Mouse (Mus musculus): ENCODE measurements at regions not wholly inside any gene's neighbourhood (a gene's known extent, or its start where the extent isn't known, plus 50 kb on each side); places are given as distances from the start of the nearest gene placed in this dataset.

DNA sequence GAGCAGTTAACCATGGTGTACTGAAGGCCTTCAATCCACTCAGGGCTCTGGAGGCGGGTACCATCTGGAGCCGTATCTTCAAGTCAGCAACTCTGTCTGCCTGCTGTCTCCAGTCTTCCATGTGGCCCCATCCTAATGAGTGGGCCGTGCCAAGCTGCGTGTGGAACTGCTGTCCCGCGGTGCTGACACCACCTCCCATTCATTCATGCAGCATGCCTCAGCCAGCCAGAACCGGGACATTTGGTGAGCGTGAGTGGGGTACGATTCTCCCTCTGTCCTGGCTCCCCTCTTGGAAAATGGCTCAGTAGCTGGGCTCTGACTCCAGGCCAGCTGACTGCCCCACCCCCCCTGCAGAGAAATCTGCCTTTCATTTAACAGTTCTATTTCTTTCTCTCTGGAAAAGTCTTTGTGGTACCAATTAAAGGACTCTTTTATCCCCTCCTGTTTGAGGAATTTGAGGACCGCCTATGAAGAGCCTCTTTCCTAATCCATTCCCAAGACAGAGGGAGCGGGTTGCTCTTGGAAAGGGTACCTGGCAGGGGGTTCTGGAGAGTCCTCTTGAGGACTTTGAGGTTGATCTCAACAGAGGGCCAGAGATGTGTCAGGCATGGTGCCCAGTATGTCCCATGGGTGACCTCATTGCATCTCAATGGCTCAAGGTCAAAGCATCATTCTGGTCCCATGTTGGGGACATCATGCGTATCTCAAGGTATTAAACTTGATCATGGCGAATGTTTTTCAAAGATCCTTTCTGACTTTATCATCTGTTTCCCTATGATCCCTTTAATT lies 55.5 kb upstream of the Brd7 start:
- H3K27ac ChIP-seq (replicated peaks; ENCODE audit: low read depth, low read length), result peak overlapping the region; percentile 55
- no peak overlapping the region for H3K4me2 ChIP-seq (ENCODE audit: low read depth, low read length)
- peaks cover 6% of the 10 kb centered on the region; the same call in 1 of the 2 replicates for H3K9me3 ChIP-seq (ENCODE audit: control insufficient read depth, low read length)
- H3K4me3 ChIP-seq (ENCODE audit: low read depth, low read length), result no peak overlapping the region
- H3K9ac ChIP-seq (ENCODE audit: low read depth, low read length), result no peak overlapping the region
- ATAC-seq (ENCODE audit: low read depth), result peak; percentile 70; the same call in 1 of the 2 replicates
- 0 out of 2 replicates have a peak, but pooled peaks cover 4% of the 10 kb centered on the region for H3K4me1 ChIP-seq (ENCODE audit: control insufficient read depth, insufficient read depth, low read length)
- DNase-seq (ENCODE audit: low spot score), result peak; percentile 70
- H3K27me3 ChIP-seq (replicated peaks; ENCODE audit: control insufficient read depth, insufficient read depth, low read length), result no peaks in the 10 kb centered on the region
- H3K36me3 ChIP-seq (ENCODE audit: control insufficient read depth, insufficient read depth, low read length), result no peaks in the 10 kb centered on the region
- WGBS, result 55% methylated on average over 13 of the region's 13 CpGs

DNA sequence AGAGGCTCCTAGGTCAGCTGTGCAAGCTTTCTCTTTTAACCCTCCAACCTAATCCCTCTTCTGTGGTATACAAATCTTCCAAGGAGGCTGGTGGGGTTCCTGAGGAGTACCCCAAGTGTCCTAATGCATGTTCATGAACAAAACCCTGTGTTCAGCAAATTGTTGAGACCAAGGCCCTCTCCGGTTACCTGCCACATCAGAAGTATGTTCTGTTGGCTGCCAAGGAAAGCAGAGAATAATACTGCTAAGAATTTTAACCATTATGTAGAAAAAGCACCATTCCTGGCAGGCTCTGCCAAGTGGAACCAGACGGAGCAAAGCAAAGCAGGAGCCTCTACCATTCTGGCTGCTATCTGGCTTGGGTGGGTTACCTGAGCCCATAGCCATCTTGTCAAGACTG lies 61.3 kb upstream of the Brd7 start:
- no peaks in the 10 kb centered on the region for H3K36me3 ChIP-seq (ENCODE audit: control insufficient read depth, insufficient read depth, low read length)
- H3K27ac ChIP-seq (replicated peaks; ENCODE audit: low read depth, low read length), result peak overlapping the region; percentile 61
- DNase-seq (ENCODE audit: low spot score) (peak; percentile 78), ATAC-seq (ENCODE audit: low read depth) (peak; percentile 57; the same call in 1 of the 2 replicates)
- H3K4me3 ChIP-seq (ENCODE audit: low read depth, low read length), result no peak overlapping the region
- WGBS, result 49% methylated on average over 2 of the region's 2 CpGs
- H3K4me2 ChIP-seq (ENCODE audit: low read depth, low read length), result no peak overlapping the region
- H3K4me1 ChIP-seq (ENCODE audit: control insufficient read depth, insufficient read depth, low read length), result no peaks in the 10 kb centered on the region; the same call in 1 of the 2 replicates
- no peaks in the 10 kb centered on the region for H3K27me3 ChIP-seq (replicated peaks; ENCODE audit: control insufficient read depth, insufficient read depth, low read length)
- H3K9me3 ChIP-seq (ENCODE audit: control insufficient read depth, low read length), result peaks cover 6% of the 10 kb centered on the region; the same call in 1 of the 2 replicates
- no peak overlapping the region for H3K9ac ChIP-seq (ENCODE audit: low read depth, low read length)

DNA sequence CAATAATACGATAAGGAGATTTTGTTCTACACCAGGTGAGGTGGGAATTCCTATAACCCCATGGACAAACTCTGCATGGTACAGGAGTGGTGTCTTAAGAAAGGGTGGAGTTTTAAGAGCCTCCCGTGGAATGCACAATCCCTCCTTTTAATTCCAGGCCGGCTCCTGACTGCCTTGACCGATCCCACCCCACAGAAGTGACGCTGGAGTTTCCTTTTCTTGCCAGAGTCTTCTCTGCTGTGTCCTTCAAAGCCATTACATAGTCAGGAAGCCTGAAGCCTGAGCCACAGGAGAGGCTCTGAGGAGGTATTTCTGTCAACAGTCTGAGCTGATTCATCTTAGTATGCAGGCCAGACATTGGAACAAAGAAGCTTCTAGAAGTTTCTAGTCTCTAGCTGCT lies 66.6 kb upstream of the Brd7 start:
- Histone ChIP-seq H3K9ac (ENCODE audit: low read depth, low read length) (no peak overlapping the region), H3K4me1 (ENCODE audit: control insufficient read depth, insufficient read depth, low read length) (no peaks in the 10 kb centered on the region; the same call in 1 of the 2 replicates), H3K36me3 (ENCODE audit: control insufficient read depth, insufficient read depth, low read length) (no peaks in the 10 kb centered on the region), H3K4me3 (ENCODE audit: low read depth, low read length) (no peak overlapping the region), H3K27ac (replicated peaks; ENCODE audit: low read depth, low read length) (0 out of 2 replicates have a peak overlapping the region, but pooled peaks have one; percentile 33), H3K4me2 (ENCODE audit: low read depth, low read length) (no peak overlapping the region), H3K27me3 (replicated peaks; ENCODE audit: control insufficient read depth, insufficient read depth, low read length) (no peaks in the 10 kb centered on the region), H3K9me3 (ENCODE audit: control insufficient read depth, low read length) (no peaks in the 10 kb centered on the region)
- whole genome bisulfite sequencing, result 61% methylated on average over 5 of the region's 5 CpGs
- ATAC-seq (ENCODE audit: low read depth), result no peak
- DNase-seq (ENCODE audit: low spot score), result no peak

DNA sequence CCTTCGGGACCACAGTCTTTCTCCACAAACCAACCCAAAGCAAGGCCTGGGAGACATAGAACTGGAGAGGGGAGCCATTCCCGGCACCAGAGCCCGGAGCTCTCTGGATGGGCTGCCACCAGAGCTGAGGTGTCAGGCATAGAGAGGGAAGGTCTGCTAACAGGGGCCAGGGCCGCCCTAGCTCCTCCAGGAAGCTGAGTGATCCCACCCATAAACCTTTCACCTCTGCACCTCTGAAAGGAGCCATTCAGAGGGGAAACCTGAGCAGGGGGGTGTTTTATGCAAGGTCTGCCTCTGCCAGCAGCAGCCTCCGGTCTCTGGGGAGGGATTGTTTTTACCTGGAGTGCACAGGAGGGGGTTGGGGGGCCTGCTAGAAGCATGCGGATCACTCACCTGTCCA lies 69.4 kb upstream of the Brd7 start:
- WGBS, result 52% methylated on average over 6 of the region's 6 CpGs
- DNase-seq (ENCODE audit: low spot score) (peak; percentile 45), ATAC-seq (ENCODE audit: low read depth) (peak; percentile 53; the same call in 1 of the 2 replicates)
- Histone ChIP-seq H3K27me3 (replicated peaks; ENCODE audit: control insufficient read depth, insufficient read depth, low read length) (no peaks in the 10 kb centered on the region), H3K9me3 (ENCODE audit: control insufficient read depth, low read length) (no peaks in the 10 kb centered on the region), H3K4me1 (ENCODE audit: control insufficient read depth, insufficient read depth, low read length) (no peaks in the 10 kb centered on the region), H3K27ac (replicated peaks; ENCODE audit: low read depth, low read length) (no peak overlapping the region), H3K9ac (ENCODE audit: low read depth, low read length) (no peak overlapping the region), H3K4me3 (ENCODE audit: low read depth, low read length) (no peak overlapping the region), H3K36me3 (ENCODE audit: control insufficient read depth, insufficient read depth, low read length) (no peaks in the 10 kb centered on the region), H3K4me2 (ENCODE audit: low read depth, low read length) (no peak overlapping the region)

DNA sequence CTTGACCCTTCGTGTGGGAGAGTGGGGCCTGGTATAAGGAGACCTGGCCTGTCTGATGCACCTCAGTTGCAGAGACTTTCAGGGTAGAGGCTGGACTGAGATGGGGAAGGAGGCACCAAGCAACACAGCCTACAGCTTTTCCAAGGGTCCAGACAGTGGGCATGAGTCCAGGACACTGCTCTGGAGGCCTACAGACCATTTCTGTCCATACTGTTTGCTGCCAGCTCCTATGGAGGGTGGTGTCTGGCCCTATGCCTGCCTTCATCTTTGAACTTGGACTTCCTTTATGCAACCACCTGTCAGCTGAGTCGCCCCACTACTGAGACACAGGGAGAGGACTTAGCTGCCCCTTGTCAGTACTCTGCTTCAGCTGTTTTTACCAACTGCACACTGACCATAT lies 73.7 kb upstream of the Brd7 start:
- DNase-seq (ENCODE audit: low spot score) (no peak), ATAC-seq (ENCODE audit: low read depth) (no peak)
- Histone ChIP-seq H3K4me1 (ENCODE audit: control insufficient read depth, insufficient read depth, low read length) (no peaks in the 10 kb centered on the region), H3K9me3 (ENCODE audit: control insufficient read depth, low read length) (no peaks in the 10 kb centered on the region), H3K27ac (replicated peaks; ENCODE audit: low read depth, low read length) (no peak overlapping the region), H3K4me3 (ENCODE audit: low read depth, low read length) (no peak overlapping the region), H3K36me3 (ENCODE audit: control insufficient read depth, insufficient read depth, low read length) (no peaks in the 10 kb centered on the region), H3K4me2 (ENCODE audit: low read depth, low read length) (no peak overlapping the region), H3K27me3 (replicated peaks; ENCODE audit: control insufficient read depth, insufficient read depth, low read length) (peaks cover 6% of the 10 kb centered on the region; the same call in 1 of the 2 replicates), H3K9ac (ENCODE audit: low read depth, low read length) (no peak overlapping the region)
- WGBS, result 85% methylated on average over 2 of the region's 2 CpGs

DNA sequence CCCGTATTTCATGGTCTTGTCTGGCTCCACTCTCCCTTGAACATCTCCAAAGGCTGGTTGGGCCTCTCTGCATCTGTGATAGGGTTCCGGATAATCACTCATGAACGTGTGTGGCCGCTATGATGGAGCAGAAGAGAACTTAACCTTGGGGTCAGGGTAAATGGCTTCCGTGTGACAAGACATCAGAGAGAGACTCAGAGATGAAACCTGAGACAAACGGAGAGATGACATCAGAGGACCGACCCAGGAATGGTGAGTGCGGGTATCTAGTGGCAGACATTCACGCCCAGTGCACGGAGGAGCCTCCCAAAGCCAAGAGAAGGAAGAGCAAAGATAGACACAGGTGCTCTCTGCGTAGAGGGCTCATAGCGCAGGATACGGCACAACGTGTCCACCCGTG lies 78.2 kb upstream of the Brd7 start:
- no peak overlapping the region for H3K9ac ChIP-seq (ENCODE audit: low read depth, low read length)
- no peaks in the 10 kb centered on the region for H3K36me3 ChIP-seq (ENCODE audit: control insufficient read depth, insufficient read depth, low read length)
- peaks cover 6% of the 10 kb centered on the region; the same call in 1 of the 2 replicates for H3K27me3 ChIP-seq (replicated peaks; ENCODE audit: control insufficient read depth, insufficient read depth, low read length)
- no peak overlapping the region for H3K4me2 ChIP-seq (ENCODE audit: low read depth, low read length)
- 54% methylated on average over 15 of the region's 15 CpGs for WGBS
- DNase-seq (ENCODE audit: low spot score), result no peak
- H3K4me3 ChIP-seq (ENCODE audit: low read depth, low read length), result no peak overlapping the region
- no peak overlapping the region for H3K27ac ChIP-seq (replicated peaks; ENCODE audit: low read depth, low read length)
- ATAC-seq (ENCODE audit: low read depth), result no peak
- no peaks in the 10 kb centered on the region for H3K9me3 ChIP-seq (ENCODE audit: control insufficient read depth, low read length)
- no peaks in the 10 kb centered on the region for H3K4me1 ChIP-seq (ENCODE audit: control insufficient read depth, insufficient read depth, low read length)

DNA sequence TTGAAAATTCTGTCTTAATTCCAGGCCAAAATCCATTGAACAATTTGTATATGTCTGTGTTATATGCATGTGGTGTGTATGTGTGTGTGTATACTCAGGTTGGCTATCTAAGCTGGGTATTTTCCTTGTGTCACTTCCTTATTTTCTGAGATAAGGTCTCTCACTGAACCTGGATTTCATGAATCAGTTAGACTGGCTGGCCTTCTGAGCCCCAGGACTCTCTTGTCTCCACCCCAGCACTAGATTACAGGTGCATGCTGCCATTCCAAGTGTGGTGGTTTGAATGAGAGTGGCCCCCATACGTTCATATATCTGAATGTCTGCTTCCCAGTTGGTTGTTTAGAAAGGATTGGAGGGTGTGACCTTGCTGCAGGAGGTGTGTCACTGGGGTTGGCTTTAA lies 77.8 kb upstream of the Nkd1 start:
- no peaks in the 10 kb centered on the region for H3K36me3 ChIP-seq (ENCODE audit: control insufficient read depth, insufficient read depth, low read length)

DNA sequence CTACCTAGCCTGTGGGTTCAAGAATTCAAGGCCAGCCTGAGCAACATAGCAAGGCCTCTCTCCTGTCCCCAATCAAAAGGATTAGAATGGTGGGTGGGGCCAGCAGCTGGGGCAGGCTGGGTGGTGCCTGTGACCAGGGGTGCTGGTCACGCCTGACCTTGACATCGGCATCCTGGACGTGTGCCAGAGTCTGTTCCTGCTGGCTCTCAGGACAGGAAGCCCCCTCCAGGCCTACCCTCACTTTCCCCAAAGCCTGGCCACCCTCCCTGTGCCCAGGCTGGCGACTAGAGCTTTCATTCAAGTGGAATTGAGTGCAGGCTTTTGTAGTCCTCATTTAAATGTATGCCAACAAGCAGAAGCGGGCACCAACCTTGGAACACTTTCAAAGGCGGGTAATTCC lies 73.7 kb upstream of the Nkd1 start:
- Histone ChIP-seq H3K36me3 (ENCODE audit: control insufficient read depth, insufficient read depth, low read length) (no peaks in the 10 kb centered on the region), H3K4me1 (ENCODE audit: control insufficient read depth, insufficient read depth, low read length) (peaks cover 12% of the 10 kb centered on the region), H3K9me3 (ENCODE audit: control insufficient read depth, low read length) (no peaks in the 10 kb centered on the region), H3K4me2 (ENCODE audit: low read depth, low read length) (no peak overlapping the region), H3K27me3 (replicated peaks; ENCODE audit: control insufficient read depth, insufficient read depth, low read length) (peaks cover 22% of the 10 kb centered on the region), H3K9ac (ENCODE audit: low read depth, low read length) (no peak overlapping the region), H3K4me3 (ENCODE audit: low read depth, low read length) (no peak overlapping the region), H3K27ac (replicated peaks; ENCODE audit: low read depth, low read length) (no peak overlapping the region)
- no peak for ATAC-seq (ENCODE audit: low read depth)
- WGBS, result 45% methylated on average over 6 of the region's 6 CpGs
- no peak for DNase-seq (ENCODE audit: low spot score)

More for the DNA sequence above, 77.8 kb upstream of the Nkd1 start:
- ATAC-seq (ENCODE audit: low read depth) (no peak), DNase-seq (ENCODE audit: low spot score) (no peak)
- H3K4me2 ChIP-seq (ENCODE audit: low read depth, low read length), result no peak overlapping the region
- H3K9ac ChIP-seq (ENCODE audit: low read depth, low read length), result no peak overlapping the region
- no peak overlapping the region for H3K27ac ChIP-seq (replicated peaks; ENCODE audit: low read depth, low read length)
- no peak overlapping the region for H3K4me3 ChIP-seq (ENCODE audit: low read depth, low read length)
- WGBS, result 40% methylated on average over 1 of the region's 1 CpGs
- no peaks in the 10 kb centered on the region for H3K9me3 ChIP-seq (ENCODE audit: control insufficient read depth, low read length)
- H3K4me1 ChIP-seq (ENCODE audit: control insufficient read depth, insufficient read depth, low read length), result no peaks in the 10 kb centered on the region
- H3K27me3 ChIP-seq (replicated peaks; ENCODE audit: control insufficient read depth, insufficient read depth, low read length), result peaks cover 6% of the 10 kb centered on the region; the same call in 1 of the 2 replicates
